Mouse (Mus musculus): ENCODE results near the gene Ugdh. TPM values are rescaled to one million over a fixed set of nuclear protein-coding genes. Genes with fewer than 3 reads are reported as not detected.
"Not testable (repeated sequence)": the region's sequence is repeated elsewhere in the genome, so short reads cannot be mapped to it uniquely, and the experiment has no call there.

Ugdh gene
- 44.2 and 46.0 TPM in 2 replicates for polyA plus RNA-seq (2015; fragmentation: Nextera tagmentation; extraction: Ambion mirVana)

- WGBS: 2% methylated on average over 48 of the region's 51 CpGs
- Histone ChIP-seq H3K4me1 (ENCODE audit: control insufficient read depth, insufficient read depth, low read length) (peaks cover 12% of the 10 kb centered on the region), H3K36me3 (ENCODE audit: control insufficient read depth, insufficient read depth, low read length) (no peaks in the 10 kb centered on the region), H3K4me3 (ENCODE audit: low read depth, low read length) (peak within 1 kb of the TSS; percentile 89), H3K27me3 (ENCODE audit: control insufficient read depth, insufficient read depth, low read depth, low read length) (no peaks in the 10 kb centered on the region), H3K9me3 (replicated peaks; ENCODE audit: control insufficient read depth, low read length, poor library complexity, severe bottlenecking) (no peaks in the 10 kb centered on the region), H3K4me2 (ENCODE audit: low read length) (peak within 1 kb of the TSS; percentile 88), H3K9ac (ENCODE audit: low read depth, low read length) (peak within 1 kb of the TSS; percentile 84), H3K27ac (ENCODE audit: low read length) (peak within 1 kb of the TSS; percentile 86)
- ATAC-seq: peak; percentile 96
These were observed at the start of gene Ugdh for GRCm38 (mm10) chr5:65435806-65436561. TSS of gene Ugdh (minus strand) at chr5:65435949.

GRCm38 (mm10) chr5:65482996-65483395 is 47.2 kb upstream of the Ugdh start:
- Histone ChIP-seq H3K4me3 (ENCODE audit: low read depth, low read length) (no peak overlapping the region), H3K27ac (ENCODE audit: low read length) (no peak overlapping the region), H3K27me3 (ENCODE audit: control insufficient read depth, insufficient read depth, low read depth, low read length) (no peaks in the 10 kb centered on the region), H3K9me3 (replicated peaks; ENCODE audit: control insufficient read depth, low read length, poor library complexity, severe bottlenecking) (no peaks in the 10 kb centered on the region), H3K4me2 (ENCODE audit: low read length) (no peak overlapping the region), H3K4me1 (ENCODE audit: control insufficient read depth, insufficient read depth, low read length) (no peaks in the 10 kb centered on the region), H3K9ac (ENCODE audit: low read depth, low read length) (no peak overlapping the region), H3K36me3 (ENCODE audit: control insufficient read depth, insufficient read depth, low read length) (no peaks in the 10 kb centered on the region)
- WGBS: 88% methylated on average over 4 of the region's 4 CpGs
- no peak for ATAC-seq

GRCm38 (mm10) chr5:65480511-65480910 is 44.8 kb upstream of the Ugdh start:
- Histone ChIP-seq H3K27ac (ENCODE audit: low read length) (no peak overlapping the region), H3K27me3 (ENCODE audit: control insufficient read depth, insufficient read depth, low read depth, low read length) (no peaks in the 10 kb centered on the region), H3K36me3 (ENCODE audit: control insufficient read depth, insufficient read depth, low read length) (no peaks in the 10 kb centered on the region), H3K9me3 (replicated peaks; ENCODE audit: control insufficient read depth, low read length, poor library complexity, severe bottlenecking) (no peaks in the 10 kb centered on the region), H3K4me3 (ENCODE audit: low read depth, low read length) (no peak overlapping the region), H3K4me1 (ENCODE audit: control insufficient read depth, insufficient read depth, low read length) (no peaks in the 10 kb centered on the region), H3K9ac (ENCODE audit: low read depth, low read length) (no peak overlapping the region), H3K4me2 (ENCODE audit: low read length) (no peak overlapping the region)
- WGBS: 84% methylated on average over 4 of the region's 4 CpGs
- ATAC-seq: no peak

- Histone ChIP-seq H3K27me3 (ENCODE audit: control insufficient read depth, insufficient read depth, low read depth, low read length) (no peaks in the 10 kb centered on the region), H3K36me3 (ENCODE audit: control insufficient read depth, insufficient read depth, low read length) (no peaks in the 10 kb centered on the region), H3K4me1 (ENCODE audit: control insufficient read depth, insufficient read depth, low read length) (no peaks in the 10 kb centered on the region), H3K27ac (ENCODE audit: low read length) (no peak overlapping the region), H3K4me2 (ENCODE audit: low read length) (no peak overlapping the region), H3K9ac (ENCODE audit: low read depth, low read length) (no peak overlapping the region), H3K4me3 (ENCODE audit: low read depth, low read length) (no peak overlapping the region), H3K9me3 (replicated peaks; ENCODE audit: control insufficient read depth, low read length, poor library complexity, severe bottlenecking) (no peaks in the 10 kb centered on the region)
- ATAC-seq: no peak
- WGBS: 94% methylated on average over 9 of the region's 9 CpGs
These were observed 44.1 kb upstream of the Ugdh start for GRCm38 (mm10) chr5:65479681-65480445.

- Histone ChIP-seq H3K9ac (ENCODE audit: low read depth, low read length) (no peak overlapping the region), H3K4me1 (ENCODE audit: control insufficient read depth, insufficient read depth, low read length) (no peaks in the 10 kb centered on the region), H3K27ac (ENCODE audit: low read length) (no peak overlapping the region), H3K4me3 (ENCODE audit: low read depth, low read length) (no peak overlapping the region), H3K9me3 (replicated peaks; ENCODE audit: control insufficient read depth, low read length, poor library complexity, severe bottlenecking) (no peaks in the 10 kb centered on the region), H3K36me3 (ENCODE audit: control insufficient read depth, insufficient read depth, low read length) (no peaks in the 10 kb centered on the region), H3K4me2 (ENCODE audit: low read length) (no peak overlapping the region), H3K27me3 (ENCODE audit: control insufficient read depth, insufficient read depth, low read depth, low read length) (no peaks in the 10 kb centered on the region)
- WGBS: 67% methylated on average over 4 of the region's 4 CpGs
- no peak for ATAC-seq
These were observed 42.5 kb upstream of the Ugdh start for GRCm38 (mm10) chr5:65478224-65478623.

- not testable (repeated sequence) for H3K4me2 ChIP-seq (ENCODE audit: low read length); H3K9me3 ChIP-seq (replicated peaks; ENCODE audit: control insufficient read depth, low read length, poor library complexity, severe bottlenecking); H3K27ac ChIP-seq (ENCODE audit: low read length); H3K4me3 ChIP-seq (ENCODE audit: low read depth, low read length); ATAC-seq; H3K27me3 ChIP-seq (ENCODE audit: control insufficient read depth, insufficient read depth, low read depth, low read length); H3K9ac ChIP-seq (ENCODE audit: low read depth, low read length); H3K36me3 ChIP-seq (ENCODE audit: control insufficient read depth, insufficient read depth, low read length); H3K4me1 ChIP-seq (ENCODE audit: control insufficient read depth, insufficient read depth, low read length)
- WGBS: 97% methylated on average over 3 of the region's 4 CpGs
These were observed 41.0 kb upstream of the Ugdh start for GRCm38 (mm10) chr5:65476739-65477138.

GRCm38 (mm10) chr5:65475806-65476205 is 40.1 kb upstream of the Ugdh start:
- H3K27ac ChIP-seq (ENCODE audit: low read length): no peak overlapping the region
- H3K4me2 ChIP-seq (ENCODE audit: low read length): no peak overlapping the region
- H3K27me3 ChIP-seq (ENCODE audit: control insufficient read depth, insufficient read depth, low read depth, low read length): no peaks in the 10 kb centered on the region
- no peaks in the 10 kb centered on the region for H3K4me1 ChIP-seq (ENCODE audit: control insufficient read depth, insufficient read depth, low read length)
- H3K4me3 ChIP-seq (ENCODE audit: low read depth, low read length): no peak overlapping the region
- no peak for ATAC-seq
- H3K9ac ChIP-seq (ENCODE audit: low read depth, low read length): no peak overlapping the region
- 85% methylated on average over 2 of the region's 2 CpGs for WGBS
- H3K36me3 ChIP-seq (ENCODE audit: control insufficient read depth, insufficient read depth, low read length): no peaks in the 10 kb centered on the region
- no peaks in the 10 kb centered on the region for H3K9me3 ChIP-seq (replicated peaks; ENCODE audit: control insufficient read depth, low read length, poor library complexity, severe bottlenecking)

GRCm38 (mm10) chr5:65469766-65470165 is 34.0 kb upstream of the Ugdh start:
- H3K9ac ChIP-seq (ENCODE audit: low read depth, low read length): no peak overlapping the region
- ATAC-seq: no peak
- no peaks in the 10 kb centered on the region for H3K4me1 ChIP-seq (ENCODE audit: control insufficient read depth, insufficient read depth, low read length)
- 93% methylated on average over 6 of the region's 6 CpGs for WGBS
- no peak overlapping the region for H3K27ac ChIP-seq (ENCODE audit: low read length)
- no peaks in the 10 kb centered on the region for H3K9me3 ChIP-seq (replicated peaks; ENCODE audit: control insufficient read depth, low read length, poor library complexity, severe bottlenecking)
- no peak overlapping the region for H3K4me2 ChIP-seq (ENCODE audit: low read length)
- H3K4me3 ChIP-seq (ENCODE audit: low read depth, low read length): no peak overlapping the region
- peaks cover 16% of the 10 kb centered on the region for H3K36me3 ChIP-seq (ENCODE audit: control insufficient read depth, insufficient read depth, low read length)
- no peaks in the 10 kb centered on the region for H3K27me3 ChIP-seq (ENCODE audit: control insufficient read depth, insufficient read depth, low read depth, low read length)

- H3K27ac ChIP-seq (ENCODE audit: low read length): no peak overlapping the region
- no peak for ATAC-seq
- no peaks in the 10 kb centered on the region for H3K27me3 ChIP-seq (ENCODE audit: control insufficient read depth, insufficient read depth, low read depth, low read length)
- no peak overlapping the region for H3K4me2 ChIP-seq (ENCODE audit: low read length)
- H3K9ac ChIP-seq (ENCODE audit: low read depth, low read length): no peak overlapping the region
- H3K4me3 ChIP-seq (ENCODE audit: low read depth, low read length): no peak overlapping the region
- no peaks in the 10 kb centered on the region for H3K9me3 ChIP-seq (replicated peaks; ENCODE audit: control insufficient read depth, low read length, poor library complexity, severe bottlenecking)
- 86% methylated on average over 3 of the region's 3 CpGs for WGBS
- peaks cover 20% of the 10 kb centered on the region for H3K36me3 ChIP-seq (ENCODE audit: control insufficient read depth, insufficient read depth, low read length)
- no peaks in the 10 kb centered on the region for H3K4me1 ChIP-seq (ENCODE audit: control insufficient read depth, insufficient read depth, low read length)
These were observed 31.2 kb upstream of the Ugdh start for GRCm38 (mm10) chr5:65466911-65467310.
